Mouse (Mus musculus): ENCODE measurements around the gene Bahcc1.

GRCm38 (mm10) chr11:120222425-120223104 lies 10.2 kb upstream of the Bahcc1 start:
- TF ChIP-seq CTCF (IDR thresholded peaks at IDR 0.05; ENCODE audit: low read depth) (no peak), EP300 (IDR thresholded peaks at IDR 0.05; ENCODE audit: low read depth) (no peak)
